Mouse (Mus musculus): ENCODE data around the gene Gpcpd1. TPM values are rescaled to one million over a fixed set of nuclear protein-coding genes. Genes with fewer than 3 reads are reported as not detected.

The Gpcpd1 gene
- polyA plus RNA-seq, 1 experiment from 2014 or later: 36.0 TPM

DNA sequence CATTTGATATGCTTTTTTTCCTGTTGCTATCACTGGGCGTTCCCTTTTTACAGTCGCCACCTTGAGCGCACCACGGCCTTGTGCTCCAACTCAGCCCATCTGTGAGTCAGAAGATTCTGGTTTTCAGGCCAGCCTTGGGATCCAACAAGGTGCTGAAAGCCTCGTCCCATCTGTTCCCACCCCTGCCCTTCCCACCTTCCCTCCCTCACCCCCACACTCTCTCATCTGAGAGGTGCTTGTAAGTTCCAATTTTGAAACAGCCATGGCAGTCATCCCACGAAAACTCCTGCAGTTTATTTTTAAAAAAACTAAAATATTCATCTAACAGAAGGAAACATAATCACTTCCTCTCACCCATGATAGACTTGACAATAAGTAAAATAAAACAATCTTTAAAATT, 80.0 kb downstream of the Gpcpd1 start:
- Histone ChIP-seq H3K36me3 (no peaks in the 10 kb centered on the region), H3K4me2 (0 out of 2 replicates have a peak overlapping the region, but pooled peaks have one; percentile 15), H3K9me3 (replicated peaks) (no peaks in the 10 kb centered on the region), H3K27me3 (no peaks in the 10 kb centered on the region), H3K9ac (no peak overlapping the region), H3K27ac (no peak overlapping the region), H3K4me1 (replicated peaks) (peaks cover 4% of the 10 kb centered on the region), H3K4me3 (no peak overlapping the region)
- 26% methylated on average over 6 of the region's 6 CpGs for WGBS
- ATAC-seq (replicated peaks; ENCODE audit: insufficient number of reproducible peaks, insufficient read depth, low FRiP score, low read depth): no peak

DNA sequence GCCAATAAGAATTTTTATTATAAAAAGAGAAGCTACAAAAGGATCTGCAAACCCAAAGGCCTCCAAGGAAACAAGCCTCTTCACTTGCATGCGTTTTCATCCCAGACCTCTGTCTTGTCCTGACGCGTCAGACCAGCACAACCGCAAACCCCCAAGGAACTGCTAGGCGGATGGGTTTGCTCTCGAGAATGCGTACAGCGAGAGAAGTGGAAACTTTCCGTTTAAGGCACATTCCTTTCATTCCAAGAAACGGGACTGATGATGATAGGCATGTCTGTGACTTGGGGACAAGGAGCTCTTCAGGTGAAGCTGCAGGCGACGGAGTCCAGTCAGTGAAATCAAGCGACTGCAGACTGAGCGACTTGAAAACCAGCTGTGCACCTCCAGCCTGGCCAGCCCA, 80.4 kb downstream of the Gpcpd1 start:
- Histone ChIP-seq H3K4me3 (no peak overlapping the region), H3K9me3 (replicated peaks) (no peaks in the 10 kb centered on the region), H3K27me3 (no peaks in the 10 kb centered on the region), H3K9ac (no peak overlapping the region), H3K4me2 (0 out of 2 replicates have a peak overlapping the region, but pooled peaks have one; percentile 15), H3K36me3 (no peaks in the 10 kb centered on the region), H3K4me1 (replicated peaks) (peaks cover 4% of the 10 kb centered on the region), H3K27ac (no peak overlapping the region)
- WGBS: 31% methylated on average over 14 of the region's 14 CpGs
- no peak for ATAC-seq (replicated peaks; ENCODE audit: insufficient number of reproducible peaks, insufficient read depth, low FRiP score, low read depth)

DNA sequence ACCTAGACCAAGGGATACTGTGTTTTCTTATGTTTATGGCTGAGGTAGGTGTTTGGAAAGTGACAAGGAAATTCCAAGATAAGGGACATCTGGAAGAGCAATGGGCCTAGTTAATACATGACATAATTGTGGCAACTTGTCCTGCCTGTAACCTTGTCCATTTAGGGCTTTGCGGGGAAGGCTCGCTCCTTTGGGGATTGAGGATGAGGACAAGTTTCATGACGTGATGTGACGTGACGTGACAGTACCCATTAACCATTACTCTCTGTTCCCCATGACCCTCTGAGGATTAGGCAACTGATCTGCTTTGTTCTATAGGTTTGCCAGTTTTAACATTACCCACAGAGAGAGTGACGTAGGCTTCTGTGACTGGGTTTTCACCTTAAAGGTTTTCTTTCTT, 81.7 kb downstream of the Gpcpd1 start:
- 88% methylated on average over 6 of the region's 6 CpGs for WGBS
- ATAC-seq (replicated peaks; ENCODE audit: insufficient number of reproducible peaks, insufficient read depth, low FRiP score, low read depth): no peak

DNA sequence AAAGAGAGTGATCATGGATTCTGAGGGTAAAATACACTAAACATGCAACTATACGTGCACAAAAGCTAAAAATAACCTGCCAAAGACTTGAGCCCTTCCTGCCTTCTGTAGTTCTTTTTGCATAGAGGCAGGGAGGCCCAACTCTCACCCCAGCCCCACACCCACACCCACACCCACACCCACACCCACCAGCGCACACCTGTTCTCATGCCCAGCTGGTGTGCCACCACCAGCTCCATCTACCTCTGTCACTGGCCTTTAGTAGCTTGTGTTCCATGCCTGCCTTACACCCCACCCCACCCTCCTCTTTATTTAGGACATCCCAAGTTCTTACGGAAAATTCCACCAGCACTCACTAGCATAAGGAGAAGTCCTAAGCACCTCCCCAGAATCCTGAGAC, 89.2 kb downstream of the Gpcpd1 start:
- Histone ChIP-seq H3K4me3 (no peak overlapping the region), H3K4me1 (replicated peaks) (no peaks in the 10 kb centered on the region), H3K4me2 (no peak overlapping the region), H3K36me3 (no peaks in the 10 kb centered on the region), H3K27ac (no peak overlapping the region), H3K9me3 (replicated peaks) (no peaks in the 10 kb centered on the region), H3K27me3 (no peaks in the 10 kb centered on the region), H3K9ac (no peak overlapping the region)
- 66% methylated on average over 3 of the region's 3 CpGs for WGBS
- no peak for ATAC-seq (replicated peaks; ENCODE audit: insufficient number of reproducible peaks, insufficient read depth, low FRiP score, low read depth)

More for the DNA sequence above, 81.7 kb downstream of the Gpcpd1 start:
- H3K4me2 ChIP-seq: no peak overlapping the region
- no peak overlapping the region for H3K27ac ChIP-seq
- no peak overlapping the region for H3K4me3 ChIP-seq
- peaks cover 4% of the 10 kb centered on the region for H3K4me1 ChIP-seq (replicated peaks)
- no peaks in the 10 kb centered on the region for H3K36me3 ChIP-seq
- H3K9ac ChIP-seq: no peak overlapping the region
- H3K27me3 ChIP-seq: no peaks in the 10 kb centered on the region
- no peaks in the 10 kb centered on the region for H3K9me3 ChIP-seq (replicated peaks)

DNA sequence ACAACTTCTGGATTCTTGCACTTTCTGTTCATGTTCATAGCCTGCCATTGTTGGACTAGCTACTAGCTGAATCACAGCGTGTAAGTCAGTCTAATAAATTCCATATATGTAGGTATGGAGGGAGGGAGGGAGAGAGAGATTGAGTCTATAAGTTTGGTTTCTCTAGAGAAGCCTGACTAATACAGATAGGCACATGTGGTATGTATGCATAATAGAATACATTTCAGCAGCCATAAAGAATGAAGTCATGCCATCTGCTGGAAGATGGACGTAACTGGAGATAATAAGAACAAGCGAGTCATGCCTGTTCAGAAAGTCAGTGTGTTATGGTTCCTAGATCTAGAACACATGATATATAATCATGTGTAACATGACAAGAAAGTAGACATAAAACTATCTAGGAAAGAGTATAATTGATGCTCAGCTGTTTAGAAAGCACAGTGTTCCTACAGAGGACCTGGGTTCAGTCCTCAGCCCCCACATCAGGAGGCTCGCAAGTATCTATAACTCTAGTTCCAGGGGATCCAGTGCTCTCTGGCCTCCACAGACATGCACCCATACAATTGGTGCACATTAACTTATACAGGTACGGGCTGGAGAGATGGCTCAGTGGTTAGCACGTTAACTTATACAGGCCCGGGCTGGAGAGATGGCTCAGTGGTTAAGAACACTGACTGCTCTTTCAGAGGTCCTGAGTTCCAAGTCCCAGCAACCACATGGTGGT, 90.0 kb downstream of the Gpcpd1 start:
- WGBS: 76% methylated on average over 7 of the region's 7 CpGs

DNA sequence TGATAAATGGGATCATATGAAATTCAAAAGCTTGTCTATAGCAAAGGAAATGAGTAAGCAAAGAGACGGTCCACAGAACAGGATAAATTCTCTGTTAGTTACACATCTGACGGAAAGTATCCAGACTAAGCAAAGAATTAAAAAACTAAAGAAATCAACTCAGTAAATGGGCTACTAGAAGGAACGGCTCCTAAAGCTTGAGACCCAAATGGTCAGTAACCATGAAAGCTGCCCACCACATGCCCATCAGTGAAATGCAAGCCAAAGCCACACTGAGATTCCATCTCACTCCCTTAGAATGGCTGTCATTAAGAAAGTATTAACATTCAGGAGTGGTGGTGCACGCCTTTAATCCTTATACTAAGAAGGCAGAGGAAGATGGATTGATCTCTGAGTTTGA, 94.3 kb downstream of the Gpcpd1 start:
- Histone ChIP-seq H3K27ac (no peak overlapping the region), H3K27me3 (no peaks in the 10 kb centered on the region), H3K9me3 (replicated peaks) (no peaks in the 10 kb centered on the region), H3K36me3 (no peaks in the 10 kb centered on the region), H3K4me1 (replicated peaks) (no peaks in the 10 kb centered on the region), H3K4me3 (no peak overlapping the region), H3K4me2 (no peak overlapping the region), H3K9ac (no peak overlapping the region)
- WGBS: 65% methylated on average over 4 of the region's 4 CpGs
- no peak for ATAC-seq (replicated peaks; ENCODE audit: insufficient number of reproducible peaks, insufficient read depth, low FRiP score, low read depth)

More for the DNA sequence above, 90.0 kb downstream of the Gpcpd1 start:
- ATAC-seq (replicated peaks; ENCODE audit: insufficient number of reproducible peaks, insufficient read depth, low FRiP score, low read depth): no peak
- H3K27ac ChIP-seq: no peak overlapping the region
- no peaks in the 10 kb centered on the region for H3K27me3 ChIP-seq
- H3K4me1 ChIP-seq (replicated peaks): no peaks in the 10 kb centered on the region
- no peak overlapping the region for H3K4me3 ChIP-seq
- H3K9ac ChIP-seq: no peak overlapping the region
- no peaks in the 10 kb centered on the region for H3K36me3 ChIP-seq
- H3K9me3 ChIP-seq (replicated peaks): no peaks in the 10 kb centered on the region
- no peak overlapping the region for H3K4me2 ChIP-seq

DNA sequence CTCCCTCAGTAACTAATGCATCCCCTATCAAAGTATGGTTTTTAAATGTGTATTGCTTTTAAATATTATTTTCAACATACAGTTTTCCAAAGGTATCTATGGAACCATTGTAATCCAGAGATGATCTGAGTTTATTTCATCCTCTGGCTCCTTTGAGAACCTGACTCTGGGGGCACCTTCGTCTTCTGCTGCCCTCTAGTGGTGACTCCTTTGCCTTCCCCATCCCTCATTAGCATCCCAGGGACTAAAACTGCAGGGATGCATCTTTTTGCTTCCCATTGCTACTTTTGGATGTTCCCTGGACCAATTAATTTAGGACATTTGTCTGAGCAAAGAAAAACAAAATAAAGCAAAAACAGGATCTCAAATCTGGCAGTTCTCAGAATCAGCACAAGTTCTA, 102.1 kb downstream of the Gpcpd1 start:
- no peak for ATAC-seq (replicated peaks; ENCODE audit: insufficient number of reproducible peaks, insufficient read depth, low FRiP score, low read depth)
- Histone ChIP-seq H3K4me1 (replicated peaks) (no peaks in the 10 kb centered on the region), H3K36me3 (no peaks in the 10 kb centered on the region), H3K27me3 (no peaks in the 10 kb centered on the region), H3K4me2 (no peak overlapping the region), H3K4me3 (no peak overlapping the region), H3K9me3 (replicated peaks) (no peaks in the 10 kb centered on the region), H3K9ac (no peak overlapping the region), H3K27ac (no peak overlapping the region)
- 0% methylated on average over 1 of the region's 1 CpGs for WGBS

DNA sequence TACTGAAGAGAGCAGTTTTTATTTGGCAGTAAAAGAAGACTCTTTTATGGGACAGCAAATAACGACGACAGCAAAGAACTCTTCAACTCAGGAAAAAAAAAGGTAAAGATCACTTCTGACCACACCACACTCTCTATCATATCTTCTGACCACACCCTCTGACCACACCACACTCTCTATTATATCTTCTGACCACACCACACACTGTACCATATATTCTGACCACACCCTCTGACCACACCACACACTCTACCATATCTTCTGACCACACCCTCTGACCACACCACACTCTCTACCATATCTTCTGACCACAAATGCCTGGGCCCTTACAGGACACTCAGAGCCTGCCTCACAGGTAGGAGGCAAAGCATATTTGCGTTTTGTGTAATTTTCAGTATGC, 106.0 kb downstream of the Gpcpd1 start:
- no peaks in the 10 kb centered on the region for H3K27me3 ChIP-seq
- H3K9me3 ChIP-seq (replicated peaks): no peaks in the 10 kb centered on the region
- ATAC-seq (replicated peaks; ENCODE audit: insufficient number of reproducible peaks, insufficient read depth, low FRiP score, low read depth): no peak
- 78% methylated on average over 3 of the region's 3 CpGs for WGBS
- H3K9ac ChIP-seq: no peak overlapping the region
- H3K4me1 ChIP-seq (replicated peaks): no peaks in the 10 kb centered on the region
- H3K4me3 ChIP-seq: no peak overlapping the region
- H3K27ac ChIP-seq: no peak overlapping the region
- no peak overlapping the region for H3K4me2 ChIP-seq
- no peaks in the 10 kb centered on the region for H3K36me3 ChIP-seq

Other genes with a start within 250 kb of the Gpcpd1 start
- gene Prokr2, start 202.3 kb downstream of the Gpcpd1 start, polyA plus RNA-seq (2015; fragmentation: Nextera tagmentation; extraction: Ambion mirVana): 0.63 and 1.2 TPM in 2 replicates
- gene Shld1, start 99.2 kb upstream of the Gpcpd1 start, polyA plus RNA-seq (2015; fragmentation: Nextera tagmentation; extraction: Ambion mirVana): 11.5 and 15.0 TPM in 2 replicates
- gene Chgb, start 193.5 kb upstream of the Gpcpd1 start, polyA plus RNA-seq (2015; fragmentation: Nextera tagmentation; extraction: Ambion mirVana): 0.40 and 4.9 TPM in 2 replicates
- gene Trmt6, start 228.3 kb upstream of the Gpcpd1 start, polyA plus RNA-seq (2015; fragmentation: Nextera tagmentation; extraction: Ambion mirVana): 16.7 and 19.3 TPM in 2 replicates
- 8.3 and 10.0 TPM in 2 replicates for gene Mcm8, start 228.4 kb upstream of the Gpcpd1 start, polyA plus RNA-seq (2015; fragmentation: Nextera tagmentation; extraction: Ambion mirVana)

Data from heart, embryonic 15.5 days (tissue).